Mouse (Mus musculus) MEL (cell line): ENCODE measurements at regions not wholly inside any gene's neighbourhood (a gene's known extent, or its start where the extent isn't known, plus 50 kb on each side); places are given as distances from the start of the nearest gene placed in this dataset.

Source experiments
- CTCF ChIP-seq, 3 experiments: IDR thresholded peaks in 2 of 3; conservative IDR thresholded peaks in 1 of 3; 2 replicates each; pipeline ENCODE4 v1.5.1; 2011 to 2012; ENCODE audit warnings: low read length in 3 of 3, low read depth in 2 of 3, mild to moderate bottlenecking in 2 of 3, improper control_type of control experiment in 1 of 3, inconsistent platforms in 1 of 3, mixed read lengths in 1 of 3, moderate library complexity in 1 of 3; ENCODE audit not compliant: control insufficient read depth in 1 of 3, insufficient read depth in 1 of 3, poor library complexity in 1 of 3, severe bottlenecking in 1 of 3
- ETS1 ChIP-seq: IDR thresholded peaks from 2 replicates; pipeline ENCODE4 v1.6.1; 2012; ENCODE audit warnings: low read depth, mild to moderate bottlenecking, inconsistent platforms, low read length, improper control_type of control experiment, moderate library complexity
- MEF2A ChIP-seq: IDR thresholded peaks from 2 replicates; pipeline ENCODE4 v1.6.1; 2014; ENCODE audit warnings: low read depth, mild to moderate bottlenecking, inconsistent platforms, low read length, improper control_type of control experiment; ENCODE audit not compliant: poor library complexity, insufficient replicate concordance, severe bottlenecking; ENCODE audit errors: extremely low read depth
- MYB ChIP-seq: IDR thresholded peaks from 2 replicates; pipeline ENCODE4 v1.6.1; 2011; ENCODE audit warnings: mild to moderate bottlenecking, low read depth, low read length, improper control_type of control experiment
- POLR2A ChIP-seq, 2 experiments: IDR thresholded peaks; 2 replicates each; pipeline ENCODE4 v1.6.1; 2011 to 2012; ENCODE audit warnings: low read length in 2 of 2, mild to moderate bottlenecking in 2 of 2, control low read depth in 1 of 2, improper control_type of control experiment in 1 of 2, low read depth in 1 of 2, moderate library complexity in 1 of 2; ENCODE audit not compliant: control insufficient read depth in 1 of 2, insufficient read depth in 1 of 2, poor library complexity in 1 of 2

DNA sequence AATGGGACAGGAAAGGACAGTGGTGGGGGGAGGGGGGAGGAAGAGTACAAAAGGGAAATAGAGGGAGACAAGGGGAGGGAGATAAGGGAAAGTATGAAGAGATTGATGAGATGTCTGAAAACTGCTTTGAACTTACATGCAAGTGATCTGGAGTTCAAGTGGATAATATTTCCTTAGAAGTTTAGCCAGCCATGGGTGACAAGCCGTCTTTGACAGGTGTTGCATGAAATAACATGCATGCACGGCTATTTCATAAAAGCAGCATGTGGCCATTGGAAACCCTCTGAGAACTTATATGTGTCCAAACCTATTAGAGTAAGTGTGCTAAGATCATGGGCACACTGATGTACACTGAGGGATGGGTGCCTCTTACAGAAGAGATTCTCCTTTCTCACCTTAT lies 465.3 kb upstream of the Impg1 start:
- no peak for TF ChIP-seq POLR2A (IDR thresholded peaks at IDR 0.05; ENCODE audit: control insufficient read depth in 1 of 2, insufficient read depth in 1 of 2, low read depth in 1 of 2, low read length in 2 of 2, poor library complexity in 1 of 2)
- no peak for TF ChIP-seq MYB
- no peak for TF ChIP-seq CTCF (IDR thresholded peaks at IDR 0.05 in 2 of 3, conservative IDR thresholded peaks at IDR 0.05 in 1 of 3; ENCODE audit: control insufficient read depth in 1 of 3, insufficient read depth in 1 of 3, low read depth in 2 of 3, low read length in 3 of 3, poor library complexity in 1 of 3, severe bottlenecking in 1 of 3)
- TF ChIP-seq ETS1: no peak
- TF ChIP-seq MEF2A: no peak
